Mouse (Mus musculus) brown adipose tissue, adult 24 weeks (tissue): ENCODE results near the gene Pacsin1. TPM values are rescaled to one million over a fixed set of nuclear protein-coding genes. Genes with fewer than 3 reads are reported as not detected.
"Not testable (repeated sequence)": the region's sequence is repeated elsewhere in the genome, so short reads cannot be mapped to it uniquely, and the experiment has no call there.

Experiments
- H3K27ac ChIP-seq: fragments of 200-500 bp; replicated peaks from 2 replicates; pipeline ENCODE4 v1.5.1; 2012; ENCODE audit warnings: low read depth, mild to moderate bottlenecking, low read length
- H3K4me1 ChIP-seq: fragments of 200-500 bp; 2 replicates; pipeline ENCODE4 v1.6.1; 2012; ENCODE audit warnings: low read length, mixed read lengths; ENCODE audit not compliant: control insufficient read depth, insufficient read depth, insufficient read length
- H3K4me3 ChIP-seq: fragments of 200-500 bp; 2 replicates; pipeline ENCODE4 v1.5.1; 2012; ENCODE audit warnings: low read depth, mild to moderate bottlenecking, low read length, moderate library complexity; ENCODE audit not compliant: insufficient read depth
- polyA plus RNA-seq: library from polyadenylated mRNA; stranded (reverse); fragments of >200 nt; gene quantifications from 2 replicates; pipeline ENCODE4 v1.2.4, GENCODE M21; 2012; ENCODE audit not compliant: missing spikeins, insufficient read depth, insufficient read length

Gene Pacsin1
- polyA plus RNA-seq, 1 experiment = not detected

- Histone ChIP-seq H3K27ac (no peak overlapping the region), H3K4me1 (no peaks in the 10 kb centered on the region), H3K4me3 (no peak overlapping the region)
Observed at GRCm38 (mm10) chr17:27626681-27627080, 28.6 kb upstream of the Pacsin1 start.

- H3K27ac ChIP-seq = no peak overlapping the region
- no peak overlapping the region for H3K4me3 ChIP-seq
- H3K4me1 ChIP-seq = no peaks in the 10 kb centered on the region
Observed at GRCm38 (mm10) chr17:27627451-27627850, 27.9 kb upstream of the Pacsin1 start.

GRCm38 (mm10) chr17:27628376-27628775 lies 26.9 kb upstream of the Pacsin1 start:
- Histone ChIP-seq H3K4me3 (no peak overlapping the region), H3K4me1 (no peaks in the 10 kb centered on the region)

GRCm38 (mm10) chr17:27629249-27630020 lies 25.9 kb upstream of the Pacsin1 start:
- H3K27ac ChIP-seq = no peak overlapping the region
- no peaks in the 10 kb centered on the region for H3K4me1 ChIP-seq

More at GRCm38 (mm10) chr17:27628376-27628775, 26.9 kb upstream of the Pacsin1 start:
- no peak overlapping the region for H3K27ac ChIP-seq

GRCm38 (mm10) chr17:27634871-27635574 lies 20.3 kb upstream of the Pacsin1 start, which contains the start of gene RPS10-NUDT3:
RPS10-NUDT3 (minus strand) TSS chr17:27635222.
- Histone ChIP-seq H3K4me1 (no peaks in the 10 kb centered on the region), H3K4me3 (peak within 1 kb of the TSS; percentile 79), H3K27ac (peak within 1 kb of the TSS; percentile 18; the same call in 1 of the 2 replicates)

More at GRCm38 (mm10) chr17:27629249-27630020, 25.9 kb upstream of the Pacsin1 start:
- H3K4me3 ChIP-seq = no peak overlapping the region

GRCm38 (mm10) chr17:27635575-27635903 lies 19.8 kb upstream of the Pacsin1 start:
- H3K4me1 ChIP-seq, H3K27ac ChIP-seq: not testable (repeated sequence)
- H3K4me3 ChIP-seq = peak overlapping the region; percentile 62

- Histone ChIP-seq H3K4me1 (no peaks in the 10 kb centered on the region), H3K4me3 (peak within 1 kb of the TSS; percentile 62), H3K27ac (no peak within 1 kb of the TSS)
Observed at GRCm38 (mm10) chr17:27636132-27637020, 18.9 kb upstream of the Pacsin1 start, which contains the start of gene Rps10. Rps10 (minus strand) TSS chr17:27636669.

- H3K4me1 ChIP-seq = no peaks in the 10 kb centered on the region
- H3K4me3 ChIP-seq = no peak overlapping the region
- H3K27ac ChIP-seq = no peak overlapping the region
Observed at GRCm38 (mm10) chr17:27637333-27637732, 18.0 kb upstream of the Pacsin1 start.

GRCm38 (mm10) chr17:27638921-27639332 lies 16.4 kb upstream of the Pacsin1 start:
- H3K4me3 ChIP-seq = no peak overlapping the region
- no peaks in the 10 kb centered on the region for H3K4me1 ChIP-seq
- H3K27ac ChIP-seq = no peak overlapping the region

- not testable (repeated sequence) for H3K4me3 ChIP-seq, H3K27ac ChIP-seq, H3K4me1 ChIP-seq
Observed at GRCm38 (mm10) chr17:27639851-27640250, 15.5 kb upstream of the Pacsin1 start.

GRCm38 (mm10) chr17:27642491-27643062 lies 12.7 kb upstream of the Pacsin1 start:
- no peaks in the 10 kb centered on the region for H3K4me1 ChIP-seq
- no peak overlapping the region for H3K4me3 ChIP-seq
- no peak overlapping the region for H3K27ac ChIP-seq

- Histone ChIP-seq H3K4me3 (no peak overlapping the region), H3K4me1 (no peaks in the 10 kb centered on the region), H3K27ac (no peak overlapping the region)
Observed at GRCm38 (mm10) chr17:27643101-27643500, 12.2 kb upstream of the Pacsin1 start.

- H3K27ac ChIP-seq = no peak overlapping the region
- H3K4me1 ChIP-seq = no peaks in the 10 kb centered on the region
- no peak overlapping the region for H3K4me3 ChIP-seq
Observed at GRCm38 (mm10) chr17:27643756-27644155, 11.6 kb upstream of the Pacsin1 start.

- no peaks in the 10 kb centered on the region for H3K4me1 ChIP-seq
- H3K4me3 ChIP-seq = no peak overlapping the region
- H3K27ac ChIP-seq = no peak overlapping the region
Observed at GRCm38 (mm10) chr17:27644572-27644971, 10.7 kb upstream of the Pacsin1 start.

- Histone ChIP-seq H3K4me3 (no peak overlapping the region), H3K27ac (no peak overlapping the region), H3K4me1 (no peaks in the 10 kb centered on the region)
Observed at GRCm38 (mm10) chr17:27645807-27646206, 9.5 kb upstream of the Pacsin1 start.
